Mouse (Mus musculus): ENCODE data around the gene Hsd3b7. TPM values are rescaled to one million over a fixed set of nuclear protein-coding genes. Genes with fewer than 3 reads are reported as not detected.

Gene Hsd3b7
- total and polyA plus RNA-seq, 2 experiments from 2014 or later = 10.3 to 11.0 TPM

GRCm38 (mm10) chr7:127814241-127814921, 14.0 kb downstream of the Hsd3b7 start:
- 0 out of 2 replicates have a peak, but pooled peaks have one; percentile 44 for ATAC-seq
- H3K27me3 ChIP-seq (ENCODE audit: insufficient read depth, low read length) = no peaks in the 10 kb centered on the region
- H3K4me2 ChIP-seq (ENCODE audit: low read depth, low read length) = no peak overlapping the region
- no peaks in the 10 kb centered on the region for H3K9me3 ChIP-seq (ENCODE audit: low read length)
- 68% methylated on average over 19 of the region's 19 CpGs for WGBS
- H3K4me1 ChIP-seq (ENCODE audit: insufficient read depth, low read length) = no peaks in the 10 kb centered on the region
- no peak overlapping the region for H3K9ac ChIP-seq (replicated peaks; ENCODE audit: low read length)
- no peak overlapping the region for H3K4me3 ChIP-seq (ENCODE audit: low read length)
- no peak for TF ChIP-seq CTCF (IDR thresholded peaks at IDR 0.05; ENCODE audit: low read depth)
- H3K36me3 ChIP-seq (ENCODE audit: insufficient read depth, low read length) = peaks cover 30% of the 10 kb centered on the region
- H3K27ac ChIP-seq = no peak overlapping the region
- peak; percentile 61 for DNase-seq (ENCODE audit: low spot score)

GRCm38 (mm10) chr7:127815116-127815665, 14.8 kb downstream of the Hsd3b7 start:
- H3K27ac ChIP-seq = no peak overlapping the region
- H3K4me1 ChIP-seq (ENCODE audit: insufficient read depth, low read length) = no peaks in the 10 kb centered on the region
- no peaks in the 10 kb centered on the region for H3K27me3 ChIP-seq (ENCODE audit: insufficient read depth, low read length)
- H3K9me3 ChIP-seq (ENCODE audit: low read length) = no peaks in the 10 kb centered on the region
- 93% methylated on average over 15 of the region's 15 CpGs for WGBS
- H3K9ac ChIP-seq (replicated peaks; ENCODE audit: low read length) = no peak overlapping the region
- ATAC-seq (no peak), DNase-seq (ENCODE audit: low spot score) (no peak)
- H3K4me3 ChIP-seq (ENCODE audit: low read length) = no peak overlapping the region
- TF ChIP-seq CTCF (IDR thresholded peaks at IDR 0.05; ENCODE audit: low read depth) = no peak
- peaks cover 22% of the 10 kb centered on the region for H3K36me3 ChIP-seq (ENCODE audit: insufficient read depth, low read length)
- H3K4me2 ChIP-seq (ENCODE audit: low read depth, low read length) = no peak overlapping the region

GRCm38 (mm10) chr7:127815954-127816821, 15.8 kb downstream of the Hsd3b7 start:
- DNase-seq (ENCODE audit: low spot score) (peak; percentile 15), ATAC-seq (0 out of 2 replicates have a peak, but pooled peaks have one; percentile 24)
- H3K4me3 ChIP-seq (ENCODE audit: low read length) = no peak overlapping the region
- H3K9ac ChIP-seq (replicated peaks; ENCODE audit: low read length) = 0 out of 2 replicates have a peak overlapping the region, but pooled peaks have one; percentile 21
- TF ChIP-seq CTCF (IDR thresholded peaks at IDR 0.05; ENCODE audit: low read depth) = peak; percentile 48
- H3K4me1 ChIP-seq (ENCODE audit: insufficient read depth, low read length) = no peaks in the 10 kb centered on the region
- no peak overlapping the region for H3K4me2 ChIP-seq (ENCODE audit: low read depth, low read length)
- WGBS = 66% methylated on average over 15 of the region's 15 CpGs
- H3K9me3 ChIP-seq (ENCODE audit: low read length) = no peaks in the 10 kb centered on the region
- no peaks in the 10 kb centered on the region for H3K27me3 ChIP-seq (ENCODE audit: insufficient read depth, low read length)
- H3K36me3 ChIP-seq (ENCODE audit: insufficient read depth, low read length) = peaks cover 17% of the 10 kb centered on the region
- no peak overlapping the region for H3K27ac ChIP-seq

GRCm38 (mm10) chr7:127817053-127817452, 16.6 kb downstream of the Hsd3b7 start:
- no peak overlapping the region for H3K9ac ChIP-seq (replicated peaks; ENCODE audit: low read length)
- H3K36me3 ChIP-seq (ENCODE audit: insufficient read depth, low read length) = peaks cover 17% of the 10 kb centered on the region
- no peaks in the 10 kb centered on the region for H3K9me3 ChIP-seq (ENCODE audit: low read length)
- H3K4me1 ChIP-seq (ENCODE audit: insufficient read depth, low read length) = no peaks in the 10 kb centered on the region
- DNase-seq (ENCODE audit: low spot score) (no peak), ATAC-seq (no peak)
- H3K4me2 ChIP-seq (ENCODE audit: low read depth, low read length) = no peak overlapping the region
- TF ChIP-seq CTCF (IDR thresholded peaks at IDR 0.05; ENCODE audit: low read depth) = no peak
- H3K27me3 ChIP-seq (ENCODE audit: insufficient read depth, low read length) = no peaks in the 10 kb centered on the region
- H3K4me3 ChIP-seq (ENCODE audit: low read length) = no peak overlapping the region
- 70% methylated on average over 7 of the region's 7 CpGs for WGBS
- H3K27ac ChIP-seq = no peak overlapping the region

GRCm38 (mm10) chr7:127817776-127818175, 17.4 kb downstream of the Hsd3b7 start:
- no peak for ATAC-seq
- Histone ChIP-seq H3K9me3 (ENCODE audit: low read length) (no peaks in the 10 kb centered on the region), H3K36me3 (ENCODE audit: insufficient read depth, low read length) (peaks cover 10% of the 10 kb centered on the region), H3K4me2 (ENCODE audit: low read depth, low read length) (no peak overlapping the region), H3K4me3 (ENCODE audit: low read length) (no peak overlapping the region), H3K9ac (replicated peaks; ENCODE audit: low read length) (no peak overlapping the region), H3K27ac (no peak overlapping the region), H3K27me3 (ENCODE audit: insufficient read depth, low read length) (no peaks in the 10 kb centered on the region), H3K4me1 (ENCODE audit: insufficient read depth, low read length) (0 out of 2 replicates have a peak, but pooled peaks cover under 1% of the 10 kb centered on the region)
- TF ChIP-seq CTCF (IDR thresholded peaks at IDR 0.05; ENCODE audit: low read depth) = no peak
- no peak for DNase-seq (ENCODE audit: low spot score)
- WGBS = 81% methylated on average over 5 of the region's 5 CpGs

- DNase-seq (ENCODE audit: low spot score) (no peak), ATAC-seq (no peak)
- Histone ChIP-seq H3K36me3 (ENCODE audit: insufficient read depth, low read length) (no peaks in the 10 kb centered on the region), H3K4me3 (ENCODE audit: low read length) (no peak overlapping the region), H3K9me3 (ENCODE audit: low read length) (no peaks in the 10 kb centered on the region), H3K4me1 (ENCODE audit: insufficient read depth, low read length) (0 out of 2 replicates have a peak, but pooled peaks cover 11% of the 10 kb centered on the region), H3K9ac (replicated peaks; ENCODE audit: low read length) (no peak overlapping the region), H3K27ac (no peak overlapping the region), H3K4me2 (ENCODE audit: low read depth, low read length) (no peak overlapping the region), H3K27me3 (ENCODE audit: insufficient read depth, low read length) (no peaks in the 10 kb centered on the region)
- 72% methylated on average over 13 of the region's 13 CpGs for WGBS
- no peak for TF ChIP-seq CTCF (IDR thresholded peaks at IDR 0.05; ENCODE audit: low read depth)
Measured at GRCm38 (mm10) chr7:127820836-127821509, 20.6 kb downstream of the Hsd3b7 start.

Data from hindbrain, postnatal 0 days (tissue).